Mouse (Mus musculus) midbrain, embryonic 13.5 days (tissue): ENCODE data around the gene A630023A22Rik. TPM values are rescaled to one million over a fixed set of nuclear protein-coding genes. Genes with fewer than 3 reads are reported as not detected.
A peak's percentile ranks its signal among the peaks of the same experiment; 100 is the strongest.

Source experiments
- ATAC-seq: fragments of 200-750 bp; cut with Nextera tagmentation; 2 replicates; pipeline ENCODE4 v1.8.0; 2017; ENCODE audit warnings: mild to moderate bottlenecking, moderate TSS enrichment, moderate library complexity
- H3K27ac ChIP-seq: fragments of 300-500 bp; sonication (generic); 2 replicates; pipeline ENCODE4 v1.5.1; 2015; ENCODE audit warnings: inconsistent platforms, mild to moderate bottlenecking, moderate library complexity
- H3K27me3 ChIP-seq: fragments of 300-500 bp; sonication (generic); 2 replicates; pipeline ENCODE4 v1.6.1; 2015; ENCODE audit warnings: mild to moderate bottlenecking, inconsistent platforms
- H3K36me3 ChIP-seq: fragments of 300-500 bp; sonication (generic); 2 replicates; pipeline ENCODE4 v1.6.1; 2015; ENCODE audit warnings: mild to moderate bottlenecking, inconsistent platforms
- H3K4me1 ChIP-seq: fragments of 300-500 bp; sonication (generic); replicated peaks from 2 replicates; pipeline ENCODE4 v1.6.1; 2015; ENCODE audit warnings: inconsistent platforms
- H3K4me2 ChIP-seq: fragments of 300-500 bp; sonication (generic); replicated peaks from 2 replicates; pipeline ENCODE4 v1.6.1; 2015; ENCODE audit warnings: moderate library complexity, mild to moderate bottlenecking, inconsistent platforms
- H3K4me3 ChIP-seq: fragments of 300-500 bp; sonication (generic); replicated peaks from 2 replicates; pipeline ENCODE4 v1.5.1; 2015; ENCODE audit warnings: mild to moderate bottlenecking, inconsistent platforms
- H3K9ac ChIP-seq: fragments of 300-500 bp; sonication (generic); replicated peaks from 2 replicates; pipeline ENCODE4 v1.6.1; 2015; ENCODE audit warnings: mild to moderate bottlenecking, inconsistent platforms
- H3K9me3 ChIP-seq: fragments of 300-500 bp; sonication (generic); 2 replicates; pipeline ENCODE4 v1.6.1; 2016; ENCODE audit warnings: mild to moderate bottlenecking, inconsistent platforms
- WGBS: fragments of 180-500 bp; shearing (Covaris S2); methylation state at CpG from one replicate; pipeline ENCODE4 v1.1.7; 2015; 5-methylcytosine and 5-hydroxymethylcytosine counted together
- polyA plus RNA-seq: library from polyadenylated mRNA; unstranded; fragments of >200 nt; fragmentation: Nextera tagmentation; extraction: Ambion mirVana; gene quantifications from 2 replicates; pipeline ENCODE4 v1.2.1, GENCODE M21; 2015

A630023A22Rik gene
- polyA plus RNA-seq, 1 experiment from 2014 or later, result not detected

- H3K4me3 ChIP-seq, result no peak overlapping the region
- H3K9ac ChIP-seq, result no peak overlapping the region
- no peaks in the 10 kb centered on the region for H3K9me3 ChIP-seq
- peak; percentile 87 for ATAC-seq
- no peak overlapping the region for H3K4me2 ChIP-seq
- no peaks in the 10 kb centered on the region for H3K27me3 ChIP-seq
- 12% methylated on average over 11 of the region's 11 CpGs for WGBS
- no peaks in the 10 kb centered on the region for H3K4me1 ChIP-seq
- no peaks in the 10 kb centered on the region for H3K36me3 ChIP-seq
- no peak overlapping the region for H3K27ac ChIP-seq
Observed at GRCm38 (mm10) chr14:34080321-34080997, 22.1 kb downstream of the A630023A22Rik start.

GRCm38 (mm10) chr14:34078293-34078692, 24.3 kb downstream of the A630023A22Rik start:
- H3K4me3 ChIP-seq, result no peak overlapping the region
- no peak overlapping the region for H3K9ac ChIP-seq
- H3K9me3 ChIP-seq, result no peaks in the 10 kb centered on the region
- no peak overlapping the region for H3K27ac ChIP-seq
- H3K27me3 ChIP-seq, result no peaks in the 10 kb centered on the region
- no peak overlapping the region for H3K4me2 ChIP-seq
- ATAC-seq, result no peak
- no peaks in the 10 kb centered on the region for H3K36me3 ChIP-seq
- no peaks in the 10 kb centered on the region for H3K4me1 ChIP-seq
- WGBS, result 73% methylated on average over 4 of the region's 4 CpGs

- Histone ChIP-seq H3K9me3 (no peaks in the 10 kb centered on the region), H3K9ac (no peak overlapping the region), H3K27me3 (no peaks in the 10 kb centered on the region), H3K4me3 (no peak overlapping the region), H3K27ac (no peak overlapping the region), H3K4me1 (no peaks in the 10 kb centered on the region), H3K4me2 (no peak overlapping the region), H3K36me3 (no peaks in the 10 kb centered on the region)
- 72% methylated on average over 5 of the region's 5 CpGs for WGBS
- ATAC-seq, result no peak
Observed at GRCm38 (mm10) chr14:34077222-34077621, 25.3 kb downstream of the A630023A22Rik start.

- no peak overlapping the region for H3K4me2 ChIP-seq
- no peaks in the 10 kb centered on the region for H3K27me3 ChIP-seq
- no peak overlapping the region for H3K27ac ChIP-seq
- WGBS, result 50% methylated on average over 4 of the region's 4 CpGs
- ATAC-seq, result no peak
- no peaks in the 10 kb centered on the region for H3K9me3 ChIP-seq
- no peak overlapping the region for H3K9ac ChIP-seq
- no peaks in the 10 kb centered on the region for H3K4me1 ChIP-seq
- no peaks in the 10 kb centered on the region for H3K36me3 ChIP-seq
- H3K4me3 ChIP-seq, result no peak overlapping the region
Observed at GRCm38 (mm10) chr14:34075346-34075745, 27.2 kb downstream of the A630023A22Rik start.

- no peak for ATAC-seq
- no peaks in the 10 kb centered on the region for H3K36me3 ChIP-seq
- no peak overlapping the region for H3K9ac ChIP-seq
- WGBS, result 61% methylated on average over 6 of the region's 6 CpGs
- no peaks in the 10 kb centered on the region for H3K4me1 ChIP-seq
- H3K27ac ChIP-seq, result no peak overlapping the region
- no peak overlapping the region for H3K4me3 ChIP-seq
- H3K27me3 ChIP-seq, result no peaks in the 10 kb centered on the region
- no peaks in the 10 kb centered on the region for H3K9me3 ChIP-seq
- H3K4me2 ChIP-seq, result no peak overlapping the region
Observed at GRCm38 (mm10) chr14:34071665-34072064, 30.9 kb downstream of the A630023A22Rik start.

- 94% methylated on average over 6 of the region's 6 CpGs for WGBS
- H3K27ac ChIP-seq, result no peak within 1 kb of the TSS
- H3K9ac ChIP-seq, result no peak within 1 kb of the TSS
- H3K27me3 ChIP-seq, result no peaks in the 10 kb centered on the region
- H3K4me3 ChIP-seq, result no peak within 1 kb of the TSS
- no peaks in the 10 kb centered on the region for H3K4me1 ChIP-seq
- H3K4me2 ChIP-seq, result no peak within 1 kb of the TSS
- H3K9me3 ChIP-seq, result no peaks in the 10 kb centered on the region
- no peak for ATAC-seq
- no peaks in the 10 kb centered on the region for H3K36me3 ChIP-seq
Observed at GRCm38 (mm10) chr14:34052516-34052915, 50.0 kb downstream of the A630023A22Rik start, which contains the start of gene Antxrl. Antxrl (plus strand) TSS chr14:34052707.

- 83% methylated on average over 5 of the region's 5 CpGs for whole genome bisulfite sequencing
- no peaks in the 10 kb centered on the region for H3K36me3 ChIP-seq
- no peak overlapping the region for H3K27ac ChIP-seq
- no peak overlapping the region for H3K4me2 ChIP-seq
- H3K9me3 ChIP-seq, result no peaks in the 10 kb centered on the region
- H3K9ac ChIP-seq, result no peak overlapping the region
- H3K27me3 ChIP-seq, result no peaks in the 10 kb centered on the region
- no peaks in the 10 kb centered on the region for H3K4me1 ChIP-seq
- no peak overlapping the region for H3K4me3 ChIP-seq
- ATAC-seq, result no peak
Observed at GRCm38 (mm10) chr14:34050101-34050779, 52.3 kb downstream of the A630023A22Rik start.

GRCm38 (mm10) chr14:34043341-34043740, 59.2 kb downstream of the A630023A22Rik start:
- no peak overlapping the region for H3K4me3 ChIP-seq
- H3K9me3 ChIP-seq, result no peaks in the 10 kb centered on the region
- ATAC-seq, result no peak
- no peaks in the 10 kb centered on the region for H3K4me1 ChIP-seq
- no peaks in the 10 kb centered on the region for H3K27me3 ChIP-seq
- H3K9ac ChIP-seq, result no peak overlapping the region
- no peak overlapping the region for H3K27ac ChIP-seq
- H3K36me3 ChIP-seq, result no peaks in the 10 kb centered on the region
- no peak overlapping the region for H3K4me2 ChIP-seq
- WGBS, result 80% methylated on average over 3 of the region's 3 CpGs

- Histone ChIP-seq H3K4me1 (no peaks in the 10 kb centered on the region), H3K27me3 (no peaks in the 10 kb centered on the region), H3K36me3 (no peaks in the 10 kb centered on the region), H3K9ac (no peak overlapping the region), H3K4me3 (no peak overlapping the region), H3K4me2 (no peak overlapping the region), H3K9me3 (no peaks in the 10 kb centered on the region), H3K27ac (no peak overlapping the region)
- 83% methylated on average over 4 of the region's 4 CpGs for WGBS
- ATAC-seq, result no peak
Observed at GRCm38 (mm10) chr14:34041241-34041640, 61.3 kb downstream of the A630023A22Rik start.

GRCm38 (mm10) chr14:34033841-34034610, 68.5 kb downstream of the A630023A22Rik start:
- Histone ChIP-seq H3K27ac (no peak overlapping the region), H3K4me2 (no peak overlapping the region), H3K4me1 (no peaks in the 10 kb centered on the region), H3K36me3 (no peaks in the 10 kb centered on the region), H3K4me3 (no peak overlapping the region), H3K9me3 (no peaks in the 10 kb centered on the region), H3K9ac (no peak overlapping the region), H3K27me3 (no peaks in the 10 kb centered on the region)
- ATAC-seq, result no peak
- WGBS, result 83% methylated on average over 8 of the region's 8 CpGs

GRCm38 (mm10) chr14:34026710-34027109, 75.8 kb downstream of the A630023A22Rik start:
- H3K27me3 ChIP-seq, result no peaks in the 10 kb centered on the region
- no peak overlapping the region for H3K4me3 ChIP-seq
- no peak overlapping the region for H3K27ac ChIP-seq
- no peak overlapping the region for H3K9ac ChIP-seq
- ATAC-seq, result no peak
- no peak overlapping the region for H3K4me2 ChIP-seq
- peaks cover 3% of the 10 kb centered on the region for H3K9me3 ChIP-seq
- 82% methylated on average over 2 of the region's 2 CpGs for WGBS
- no peaks in the 10 kb centered on the region for H3K36me3 ChIP-seq
- H3K4me1 ChIP-seq, result no peaks in the 10 kb centered on the region

GRCm38 (mm10) chr14:34016938-34017337, 85.6 kb downstream of the A630023A22Rik start:
- Histone ChIP-seq H3K36me3 (no peaks in the 10 kb centered on the region), H3K27me3 (no peaks in the 10 kb centered on the region), H3K9me3 (no peaks in the 10 kb centered on the region), H3K27ac (no peak overlapping the region), H3K4me1 (no peaks in the 10 kb centered on the region), H3K4me2 (no peak overlapping the region), H3K9ac (no peak overlapping the region), H3K4me3 (no peak overlapping the region)
- 88% methylated on average over 2 of the region's 2 CpGs for WGBS
- ATAC-seq, result no peak
